Mouse (Mus musculus) cerebellum, adult (tissue): ENCODE results near the gene Kpna2.
"Not testable (repeated sequence)": the region's sequence is repeated elsewhere in the genome, so short reads cannot be mapped to it uniquely, and the experiment has no call there.

Experiments used
- ATAC-seq: cut with Nextera tagmentation; 2 replicates; pipeline ENCODE4 v1.9.2; 2017; ENCODE audit warnings: mild to moderate bottlenecking, moderate library complexity, mixed read lengths; ENCODE audit not compliant: insufficient number of reproducible peaks, low FRiP score, low TSS enrichment

Gene Kpna2

DNA sequence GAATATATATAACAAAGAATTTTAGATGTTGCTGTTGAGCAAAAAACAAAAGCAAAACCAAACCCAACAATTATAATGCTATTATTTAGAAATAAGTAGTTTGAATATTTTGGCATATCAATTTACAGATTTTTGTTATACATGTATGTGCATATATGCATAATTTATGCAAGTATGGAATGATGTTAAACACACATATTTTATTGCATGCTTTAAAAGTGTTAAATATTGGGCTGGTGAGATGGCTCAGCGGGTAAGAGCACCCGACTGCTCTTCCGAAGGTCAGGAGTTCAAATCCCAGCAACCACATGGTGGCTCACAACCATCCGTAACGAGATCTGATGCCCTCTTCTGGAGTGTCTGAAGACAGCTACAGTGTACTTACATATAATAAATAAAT lies 20.4 kb upstream of the Kpna2 start:
- ATAC-seq: not testable (repeated sequence)

- ATAC-seq: no peak
Observed at GRCm38 (mm10) chr11:107019318-107019717, 20.0 kb upstream of the Kpna2 start.

DNA sequence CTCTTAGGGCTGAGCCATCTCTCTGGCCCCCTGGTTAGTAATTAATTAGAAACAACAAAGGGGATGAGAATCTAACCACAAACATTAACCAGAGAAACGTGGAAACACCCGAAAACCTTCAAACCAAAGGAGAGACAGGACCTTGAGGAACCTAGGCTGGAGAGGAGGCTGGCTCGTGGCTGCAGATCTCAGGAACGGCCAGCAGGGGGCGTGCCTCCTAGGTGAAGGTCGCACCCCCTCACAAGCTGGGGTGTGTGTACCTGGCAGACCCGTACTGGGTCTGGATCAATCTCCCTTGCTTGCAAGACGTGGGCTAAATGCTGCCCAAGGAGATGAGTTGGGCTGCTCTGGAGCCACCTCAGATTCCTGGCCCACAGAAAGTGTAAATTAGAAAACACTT lies 19.3 kb upstream of the Kpna2 start:
- ATAC-seq: no peak

GRCm38 (mm10) chr11:107017339-107017886 lies 18.1 kb upstream of the Kpna2 start:
- no peak for ATAC-seq

- ATAC-seq: no peak
Observed at GRCm38 (mm10) chr11:107016893-107017292, 17.6 kb upstream of the Kpna2 start.

- ATAC-seq: not testable (repeated sequence)
Observed at GRCm38 (mm10) chr11:107015535-107016187, 16.3 kb upstream of the Kpna2 start.

DNA sequence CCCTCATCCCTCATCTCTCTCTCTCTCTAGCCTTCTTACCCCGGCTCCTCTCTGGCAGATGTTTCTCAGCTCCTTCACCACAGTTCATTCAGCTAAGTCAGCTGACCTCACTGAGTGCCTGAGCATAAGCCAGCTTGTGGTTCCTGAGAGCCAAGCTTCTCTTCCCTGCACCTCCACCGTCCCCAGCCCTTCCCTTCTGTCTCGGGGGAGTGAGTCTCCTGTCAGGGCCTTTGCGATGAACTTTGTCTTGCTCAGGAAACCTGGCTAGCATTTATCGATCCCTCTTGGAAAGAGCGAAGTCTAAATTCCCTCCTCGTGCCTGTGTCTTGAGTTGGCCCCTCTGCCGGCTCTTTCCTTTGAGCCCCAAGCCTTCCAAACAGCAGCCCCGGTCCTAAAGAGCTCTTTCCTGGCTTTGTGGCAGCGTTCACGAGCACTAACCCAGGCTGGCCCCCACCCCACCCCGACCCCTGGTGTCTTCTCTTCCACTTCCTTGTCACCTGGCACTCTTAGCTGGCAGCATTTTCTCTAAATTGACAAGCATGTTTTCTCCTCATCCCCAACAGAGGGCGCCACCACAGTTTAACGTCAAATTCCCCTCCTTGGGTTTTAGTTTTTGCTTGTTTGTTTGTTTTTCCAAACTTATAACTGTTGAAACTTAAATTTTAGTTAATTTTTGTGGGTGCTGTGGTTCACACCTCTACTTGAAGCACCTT lies 15.4 kb upstream of the Kpna2 start:
- ATAC-seq: no peak

GRCm38 (mm10) chr11:107014020-107014585 lies 14.8 kb upstream of the Kpna2 start:
- no peak for ATAC-seq

DNA sequence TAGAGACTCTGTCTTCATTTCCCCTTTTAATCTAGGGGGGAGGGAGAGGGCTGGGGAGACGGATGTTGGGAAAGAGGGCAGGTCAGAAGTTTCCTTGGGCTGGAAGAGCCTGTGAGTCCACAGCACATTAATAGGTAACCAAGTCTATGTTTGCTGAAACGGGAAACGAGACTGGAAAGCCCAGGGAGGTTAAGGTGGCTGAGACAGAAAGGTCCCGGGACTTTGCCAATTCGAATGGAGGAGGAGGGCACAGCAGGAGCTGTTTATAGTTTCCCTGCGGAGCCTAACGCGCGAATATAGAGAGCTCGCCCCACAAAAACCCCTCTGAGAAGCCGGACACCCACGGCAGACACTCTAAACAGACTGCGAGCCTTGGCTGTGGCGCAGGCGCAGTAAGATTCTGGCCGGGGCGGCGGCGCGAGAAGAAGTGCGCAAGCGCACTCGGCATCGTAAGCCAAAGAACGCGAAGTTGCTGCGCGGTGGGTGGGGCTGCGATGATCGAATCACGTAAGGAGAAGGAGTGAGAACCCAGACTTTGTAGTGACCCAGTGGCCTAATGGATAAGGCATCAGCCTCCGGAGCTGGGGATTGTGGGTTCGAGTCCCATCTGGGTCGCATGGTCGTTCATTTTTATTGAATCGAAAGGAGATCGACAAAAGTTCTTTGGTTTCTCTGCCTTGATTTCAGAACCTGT lies 13.1 kb upstream of the Kpna2 start:
- ATAC-seq: peak; percentile 91

DNA sequence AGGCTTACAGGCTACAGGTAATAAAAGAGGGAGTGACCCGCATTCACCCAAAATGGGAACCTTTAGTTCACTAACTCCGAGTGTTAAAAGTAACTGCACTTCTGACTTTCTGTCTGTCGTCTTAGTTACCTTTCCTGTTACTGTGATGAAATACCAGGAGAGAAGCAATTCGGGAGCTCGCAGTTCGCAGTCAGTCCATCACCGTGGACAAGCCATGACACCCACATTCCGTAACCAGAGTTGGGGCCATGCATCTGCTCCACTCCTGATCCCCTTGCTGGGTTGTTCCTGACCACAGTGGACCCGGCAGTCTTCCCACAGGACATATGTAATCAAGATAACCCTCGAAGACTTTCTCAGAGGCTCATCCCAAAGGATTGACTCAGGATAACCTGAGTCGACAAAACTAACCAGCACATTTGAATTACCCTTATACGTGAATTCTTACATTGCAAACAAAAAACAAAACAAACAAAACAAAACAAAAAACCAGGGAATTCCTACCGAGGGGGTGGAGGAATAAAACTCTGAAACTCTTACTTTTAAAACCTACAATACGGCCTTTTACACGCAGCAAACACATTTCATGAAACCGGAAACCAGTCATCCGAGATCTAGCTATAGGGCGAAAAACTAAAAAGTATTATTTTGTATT lies 12.5 kb upstream of the Kpna2 start:
- no peak for ATAC-seq

DNA sequence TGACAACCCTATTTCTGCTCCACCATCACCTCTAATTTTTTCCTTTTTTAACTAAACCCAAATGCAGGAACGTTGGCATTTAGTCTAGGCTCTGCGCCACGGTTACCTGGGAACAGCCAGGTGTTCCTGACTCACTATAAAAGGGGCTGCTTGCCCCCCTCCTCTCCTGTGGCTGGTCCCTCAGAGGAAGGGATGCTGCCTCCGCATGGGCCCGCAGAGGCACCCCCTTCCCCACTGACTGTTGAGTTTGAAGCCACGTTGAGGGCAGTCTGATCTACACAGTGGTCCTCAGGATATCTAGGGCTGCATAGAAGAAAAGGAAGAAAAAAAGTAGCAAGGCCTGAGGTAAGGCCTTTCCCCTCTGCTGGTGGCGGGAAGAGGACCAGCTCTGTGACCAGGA lies 11.8 kb upstream of the Kpna2 start:
- no peak for ATAC-seq

DNA sequence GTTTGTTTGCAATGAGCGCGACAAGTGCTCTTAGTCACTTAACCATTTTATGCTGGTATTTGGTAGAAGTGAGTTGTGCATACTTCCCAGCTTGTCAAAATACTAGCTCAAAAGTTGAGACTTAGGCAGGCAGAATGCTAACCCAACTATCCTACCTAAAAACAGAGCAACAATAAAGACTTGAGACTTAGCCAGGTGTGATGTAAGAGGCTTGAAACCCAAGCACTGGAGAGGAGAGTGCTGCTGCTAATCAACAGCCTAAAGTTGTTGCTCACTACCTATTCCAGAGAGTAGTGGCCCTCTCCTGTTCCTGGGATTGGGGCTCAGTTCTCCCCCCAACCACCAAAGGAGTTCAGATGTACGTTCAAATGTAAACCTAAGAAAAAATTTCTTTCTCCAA lies 11.1 kb upstream of the Kpna2 start:
- ATAC-seq: no peak

DNA sequence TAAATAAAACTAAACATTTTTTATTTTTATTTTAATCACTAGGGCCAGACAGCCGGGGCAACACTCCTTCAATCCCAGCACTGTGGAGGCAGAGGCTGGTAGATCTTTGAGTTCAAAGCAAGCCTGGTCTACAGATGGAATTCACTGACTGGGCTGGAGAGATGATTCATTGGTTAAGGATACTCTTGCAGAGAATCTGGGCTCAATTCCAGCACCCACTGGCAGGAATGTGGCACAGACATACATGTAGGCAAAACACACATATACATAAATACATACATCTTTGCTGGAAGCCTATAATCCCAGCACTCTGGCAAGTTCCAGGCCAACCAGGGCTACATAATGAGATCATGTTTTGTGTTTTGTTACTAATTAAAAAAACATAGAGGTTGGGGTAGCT lies 6.2 kb upstream of the Kpna2 start:
- ATAC-seq: no peak

DNA sequence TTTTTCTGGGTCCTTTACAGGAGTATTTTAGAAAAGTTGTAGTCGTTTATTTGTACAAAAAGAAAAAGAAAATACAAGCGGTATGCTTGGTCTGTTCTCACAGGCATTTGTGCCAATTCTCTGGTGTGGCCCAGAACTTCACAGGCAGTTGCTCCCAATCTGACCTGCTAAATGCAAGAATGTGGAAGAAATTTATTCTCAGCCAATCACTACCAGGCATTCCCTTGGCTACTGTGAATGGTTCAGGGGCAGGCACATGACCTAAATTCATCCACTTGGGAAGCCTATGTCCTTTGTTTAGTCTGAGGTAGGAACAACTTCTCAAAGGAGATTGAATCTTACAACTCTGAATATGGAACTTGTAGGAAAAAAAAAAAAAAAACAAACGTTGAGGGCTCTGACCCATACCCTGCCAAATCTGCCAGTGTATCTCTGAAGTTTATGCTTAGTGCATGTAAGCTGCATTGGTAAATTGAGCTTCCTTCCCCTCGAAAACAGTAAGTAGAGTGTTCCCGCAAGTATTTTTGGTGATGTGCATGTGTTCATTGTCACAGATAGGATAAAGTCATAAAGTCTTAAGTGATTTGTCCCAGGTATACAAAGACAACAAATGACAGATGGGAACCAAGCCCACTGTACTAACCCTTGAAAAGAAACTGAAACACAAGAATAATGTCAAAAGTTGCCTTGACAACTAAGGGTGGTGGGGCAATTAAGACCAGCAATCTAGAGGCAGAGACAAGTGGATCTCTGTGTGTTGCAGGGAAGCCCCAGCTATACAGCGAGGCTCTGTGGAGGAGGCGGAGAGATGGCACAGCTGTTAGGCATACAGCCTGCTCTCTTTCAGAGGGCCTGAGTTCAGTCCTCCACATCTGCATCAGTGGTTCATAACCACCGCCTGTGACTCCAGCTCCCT lies 2.7 kb upstream of the Kpna2 start:
- ATAC-seq: no peak

- ATAC-seq: no peak
Observed at GRCm38 (mm10) chr11:106999949-107000513, 690 bp upstream of the Kpna2 start.

GRCm38 (mm10) chr11:106998651-106999150 lies 640 bp downstream of the Kpna2 start:
- no peak for ATAC-seq

GRCm38 (mm10) chr11:106997976-106998375 lies 1.4 kb downstream of the Kpna2 start:
- ATAC-seq: no peak

GRCm38 (mm10) chr11:106996492-106996891 lies 2.8 kb downstream of the Kpna2 start:
- not testable (repeated sequence) for ATAC-seq
